Mouse (Mus musculus) layer of hippocampus, postnatal 25 days (tissue): ENCODE results near the gene Wnt5b. TPM values are rescaled to one million over a fixed set of nuclear protein-coding genes. Genes with fewer than 3 reads are reported as not detected.
"Not testable (repeated sequence)": the region's sequence is repeated elsewhere in the genome, so short reads cannot be mapped to it uniquely, and the experiment has no call there.

ENCODE experiments used
- DNase-seq, 2 experiments: peaks; one replicate each; pipeline ENCODE4 v3.0.0; 2022; ENCODE audit warnings: mixed read lengths in 2 of 2, low spot score in 1 of 2; ENCODE audit errors: extremely low spot score in 1 of 2
- total RNA-seq, 2 experiments: library from RNA; stranded (reverse); gene quantifications; 2 replicates each; pipeline ENCODE4 v1.2.3; 2021

Wnt5b gene
- total RNA-seq, 2 experiments from 2014 or later = 1.9 to 2.0 TPM

DNA sequence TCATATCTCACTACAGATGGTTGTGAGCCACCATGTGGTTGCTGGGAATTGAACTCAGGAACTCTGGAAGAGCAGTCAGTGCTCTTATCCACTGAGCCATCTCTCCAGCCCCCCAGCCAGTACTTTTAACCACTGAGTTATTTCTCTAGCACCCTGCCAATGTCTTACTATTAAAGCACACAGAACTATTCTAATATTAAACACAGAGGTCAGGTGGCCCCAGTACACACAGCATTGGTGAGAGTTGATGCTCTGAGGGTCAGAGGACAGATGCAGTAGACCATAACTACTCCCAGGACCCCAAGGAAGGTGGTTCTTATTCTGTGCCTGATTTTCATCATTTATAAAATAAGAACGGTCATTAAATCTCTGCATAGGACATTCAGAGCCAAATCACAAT lies 78.0 kb downstream of the Wnt5b start:
- DNase-seq = no peak

DNA sequence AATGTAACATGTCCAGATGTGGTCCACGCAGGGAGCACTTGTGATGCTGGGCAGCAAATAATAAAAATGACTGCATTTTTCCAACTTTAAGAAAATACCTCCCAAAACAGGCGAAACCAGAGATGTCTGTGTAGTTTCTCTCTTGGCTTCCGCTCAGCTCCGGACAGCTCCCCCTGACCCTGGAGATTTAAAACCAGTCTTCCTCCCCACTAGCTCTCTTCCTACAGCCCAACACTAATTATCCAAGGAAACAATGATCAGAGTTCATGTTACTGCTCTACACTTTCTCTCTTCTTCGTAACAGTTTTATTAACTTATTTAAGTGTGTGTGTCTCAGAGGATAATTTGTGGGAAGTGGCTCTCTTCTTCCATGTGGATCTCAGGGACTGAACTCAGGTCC lies 83.8 kb downstream of the Wnt5b start:
- DNase-seq = no peak

DNA sequence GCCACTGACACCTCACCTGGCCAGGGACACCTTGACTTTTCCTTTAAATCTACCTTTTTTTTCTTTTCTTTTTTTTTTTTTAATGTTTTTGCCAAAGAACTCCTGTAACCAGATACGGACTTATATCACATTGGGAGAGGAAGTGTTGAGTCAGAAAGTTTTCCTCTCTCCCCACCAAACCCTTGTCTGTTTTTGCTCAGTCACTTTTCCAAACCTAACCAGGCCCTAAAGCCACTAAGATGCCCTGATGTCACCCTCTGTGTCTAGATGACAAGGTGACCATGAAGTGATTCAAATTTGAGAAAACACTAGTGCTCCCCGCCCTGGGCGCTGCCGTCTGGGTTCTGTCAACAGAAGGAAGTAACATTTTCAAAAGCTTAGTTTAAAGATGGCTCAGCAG lies 85.1 kb downstream of the Wnt5b start:
- no peak for DNase-seq

DNA sequence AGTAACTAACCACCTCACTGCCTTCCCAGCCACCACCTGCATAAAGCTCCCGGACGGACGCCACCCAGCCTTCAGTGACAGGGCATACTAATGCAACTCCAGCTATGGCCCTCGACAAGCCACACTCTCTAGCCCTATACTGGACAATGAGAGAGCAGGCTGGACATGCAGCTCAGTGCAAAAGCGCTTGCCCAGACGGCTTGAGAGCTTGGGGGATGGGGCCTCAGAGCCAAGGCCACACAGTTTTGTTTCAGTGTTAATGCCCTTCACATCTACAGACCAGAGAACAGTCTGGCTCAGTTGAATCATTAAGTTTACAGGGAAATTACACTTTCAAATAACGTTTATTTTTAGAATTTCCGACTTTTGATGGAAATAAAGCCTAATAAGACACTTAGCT lies 86.0 kb downstream of the Wnt5b start:
- DNase-seq = no peak

DNA sequence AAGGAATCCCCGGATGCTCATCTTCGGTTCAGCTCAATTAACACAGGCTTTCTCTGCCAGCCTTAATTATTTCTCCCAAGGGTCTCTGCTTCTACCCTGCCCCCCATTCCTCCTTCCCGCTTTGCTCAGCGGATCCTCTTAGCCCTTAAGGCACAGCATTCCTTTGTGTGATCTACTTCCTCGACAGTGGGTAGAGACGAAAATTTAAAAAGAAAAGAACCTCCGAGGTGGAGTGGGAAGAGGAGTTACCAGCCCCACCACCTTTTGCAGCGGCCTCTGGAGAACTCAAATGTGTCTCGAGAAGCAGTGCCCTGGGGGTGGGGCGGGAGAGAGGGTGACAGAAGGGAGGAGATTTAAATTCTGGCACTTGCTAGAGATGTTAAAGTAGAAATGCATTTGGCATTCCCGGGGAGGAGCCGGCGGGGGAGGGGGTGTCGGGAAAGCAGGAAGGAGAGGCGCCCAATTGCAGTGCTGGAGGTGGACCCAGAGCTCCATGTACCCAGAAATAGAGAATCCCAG lies 92.1 kb downstream of the Wnt5b start:
- peak; percentile 33 to 54 for DNase-seq

DNA sequence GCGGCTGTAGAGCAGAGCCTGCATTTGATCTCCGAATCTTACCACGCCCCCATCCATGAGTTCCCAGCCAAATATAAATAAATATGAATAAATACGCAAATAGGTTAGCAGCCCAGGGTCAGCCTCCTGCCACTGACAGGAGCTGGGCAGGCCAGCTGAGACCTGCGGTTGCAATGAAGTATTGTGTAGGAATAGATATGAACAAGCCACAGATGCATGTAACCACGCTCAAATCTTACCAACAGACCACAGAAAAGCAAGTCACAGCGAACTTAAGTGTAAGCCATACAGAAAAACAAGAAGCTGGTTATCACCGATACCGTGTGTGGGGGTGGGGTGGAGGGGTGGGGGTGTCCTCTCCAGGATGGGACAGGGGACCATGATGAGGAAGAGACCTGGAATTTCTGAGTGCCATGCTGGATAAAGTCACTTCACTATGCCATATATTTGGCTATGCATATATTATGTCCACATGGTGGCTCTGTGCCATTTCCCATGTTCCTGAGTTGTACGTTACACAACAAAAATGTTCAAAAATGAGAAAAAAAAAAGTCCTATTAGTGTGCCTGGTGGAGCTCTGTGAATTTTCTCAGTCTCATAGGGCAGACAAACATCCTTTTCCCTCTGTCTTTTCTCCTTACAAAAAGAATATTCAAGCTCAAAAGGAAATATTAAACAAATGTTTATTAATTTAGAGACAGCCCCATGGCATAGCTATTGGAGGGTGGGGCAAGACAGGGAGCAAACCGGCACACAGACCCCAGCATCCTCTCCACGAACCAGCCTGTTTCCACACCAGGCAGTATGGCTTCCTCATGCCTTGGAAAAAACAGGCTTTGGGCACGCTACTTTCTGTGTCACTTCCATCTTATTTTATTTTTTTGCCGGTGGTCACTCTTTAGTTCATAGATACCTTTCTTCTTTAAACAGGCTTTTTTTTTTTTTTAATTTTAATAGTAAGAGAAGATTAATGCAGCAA lies 92.9 kb downstream of the Wnt5b start:
- no peak for DNase-seq

DNA sequence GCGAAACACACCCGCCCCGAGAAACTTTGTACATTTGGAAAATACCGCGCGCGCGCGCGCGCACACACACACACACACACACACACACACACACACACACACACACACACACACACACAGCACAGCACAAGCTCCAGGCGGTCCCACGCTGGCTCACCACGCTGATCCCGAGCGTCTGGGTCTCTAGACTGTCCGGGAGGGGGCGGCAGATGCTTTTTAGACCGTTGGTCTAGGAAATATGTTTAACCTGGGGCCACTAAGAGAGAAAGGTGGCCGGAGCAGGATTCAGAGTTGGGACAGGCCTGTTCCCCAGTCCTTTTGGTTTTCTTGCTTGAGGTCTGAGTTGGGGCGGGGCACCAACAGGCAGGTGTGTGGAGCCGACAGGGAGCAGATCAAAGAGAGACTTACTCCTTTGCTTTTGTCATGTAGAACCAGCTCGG lies 95.1 kb downstream of the Wnt5b start:
- DNase-seq = peak in 1 of 2 experiments; percentile 29

DNA sequence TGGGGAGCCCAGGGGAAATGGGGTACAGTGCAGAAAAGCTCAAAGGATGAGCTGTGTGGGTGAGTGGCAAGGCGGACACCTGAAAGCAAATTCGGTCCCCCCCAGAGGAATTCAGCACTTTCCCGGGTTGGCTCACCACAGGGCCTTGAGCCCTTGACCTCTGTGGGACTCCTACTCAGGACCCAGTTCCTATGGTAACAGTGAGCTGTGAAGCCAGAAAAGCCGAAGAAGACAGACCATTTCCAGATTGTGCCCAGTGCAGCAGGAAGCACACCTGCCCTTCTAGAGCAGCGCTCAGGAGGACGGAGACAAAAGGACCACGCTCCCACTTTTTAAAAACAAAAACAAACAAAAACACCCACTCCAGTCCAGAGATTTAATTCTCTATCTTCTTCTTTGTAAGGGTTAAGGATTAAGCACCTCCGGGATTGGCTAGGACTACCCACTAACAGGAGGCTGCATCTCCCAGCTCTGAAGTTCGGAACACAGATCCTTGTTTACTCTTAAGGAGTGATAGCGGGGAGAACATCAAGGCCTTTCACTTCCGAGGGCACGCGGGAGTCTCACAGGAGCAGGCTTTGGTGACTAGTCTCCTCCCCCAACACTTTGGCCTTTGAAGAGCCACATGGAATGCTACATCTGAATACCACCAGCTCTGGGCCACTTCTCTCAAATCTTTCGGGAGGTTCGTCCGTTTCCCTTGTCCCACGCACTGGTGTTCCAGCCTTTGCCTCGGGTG lies 95.7 kb downstream of the Wnt5b start:
- DNase-seq = no peak

DNA sequence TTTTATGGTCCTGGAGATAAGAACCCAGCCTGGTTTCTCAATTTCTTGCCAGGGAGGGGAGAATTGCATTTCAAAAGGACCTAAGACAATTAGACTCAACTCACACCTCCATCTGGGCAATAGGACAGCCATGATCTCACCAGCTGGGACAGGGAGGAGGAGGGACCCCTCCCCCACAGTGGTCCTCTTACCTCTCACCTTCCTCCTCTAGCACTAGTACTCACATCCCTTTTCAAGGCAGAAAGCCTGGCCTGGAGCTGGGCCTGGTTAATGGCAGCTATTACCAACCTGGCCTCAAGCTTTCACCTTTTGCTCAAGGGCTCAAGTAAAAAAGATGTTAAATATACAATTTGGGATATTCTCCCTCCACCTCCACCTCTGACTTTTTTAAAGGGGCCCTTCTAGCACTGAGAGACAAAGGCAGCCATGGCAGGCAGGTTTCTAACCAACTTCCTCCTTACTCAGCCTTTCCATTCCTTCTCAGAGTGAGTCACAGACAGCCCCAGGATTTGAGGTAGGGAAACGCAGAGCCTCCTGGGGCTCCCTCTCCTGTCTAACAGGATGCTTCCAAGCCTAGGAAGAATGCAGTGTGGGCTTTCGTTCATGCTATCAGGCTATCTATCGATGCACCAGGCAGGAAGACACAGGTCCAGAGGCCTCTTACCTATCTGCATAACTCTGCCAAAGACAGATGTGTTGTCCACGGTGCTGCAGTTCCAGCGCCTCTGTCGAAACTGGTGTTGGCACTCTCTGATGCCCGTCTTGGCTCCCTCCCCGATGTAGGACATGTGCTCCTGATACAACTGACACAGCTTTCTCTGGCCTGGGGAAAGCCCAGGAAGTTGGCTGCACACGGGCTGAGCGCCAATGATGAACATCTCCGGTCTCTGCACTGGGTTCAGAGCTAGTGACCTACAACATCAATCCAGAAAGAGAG lies 98.2 kb downstream of the Wnt5b start:
- DNase-seq = no peak

DNA sequence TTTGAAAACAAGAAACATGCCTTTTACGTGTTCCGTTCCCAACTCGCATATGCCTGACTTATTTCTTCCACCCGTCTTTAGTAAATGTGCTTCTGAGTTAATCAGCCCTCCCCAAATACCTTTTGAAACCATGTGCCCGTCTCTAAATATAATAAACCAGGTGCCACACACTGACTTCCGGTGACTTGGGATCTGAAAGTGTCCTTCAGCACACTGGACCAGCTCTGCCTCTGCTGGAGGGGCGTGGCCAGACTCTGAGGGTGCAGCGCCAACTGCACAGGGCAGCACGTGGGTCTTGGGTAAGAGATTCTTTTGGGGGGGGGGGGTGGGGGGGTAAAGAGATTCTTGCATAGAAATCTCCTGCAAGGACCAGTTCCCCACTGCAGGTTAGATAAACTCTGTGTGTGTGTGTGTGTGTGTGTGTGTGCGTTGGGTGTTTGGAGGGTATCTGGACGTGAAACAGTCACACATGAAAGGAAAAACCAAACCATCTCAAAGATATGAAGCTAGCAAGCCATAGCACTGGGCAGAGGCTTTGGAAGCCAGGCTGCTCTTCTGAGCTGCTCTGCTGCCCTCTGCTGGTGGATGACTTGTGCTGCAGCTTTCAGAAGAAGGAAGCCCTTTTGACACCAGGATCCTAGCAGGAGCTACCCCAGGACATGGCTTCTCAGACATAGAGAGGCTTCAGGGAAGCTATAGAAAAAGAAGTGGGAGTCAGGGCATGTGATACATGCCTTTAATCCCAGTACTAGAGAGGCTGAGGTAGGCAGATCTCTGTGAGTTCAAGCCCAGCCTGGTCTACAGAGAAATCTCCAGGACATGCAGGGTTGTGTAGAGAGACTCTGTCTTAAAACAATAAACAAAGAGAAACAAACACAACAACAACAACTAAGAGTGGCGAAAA lies 100.2 kb downstream of the Wnt5b start:
- DNase-seq = peak; percentile 66 to 86

DNA sequence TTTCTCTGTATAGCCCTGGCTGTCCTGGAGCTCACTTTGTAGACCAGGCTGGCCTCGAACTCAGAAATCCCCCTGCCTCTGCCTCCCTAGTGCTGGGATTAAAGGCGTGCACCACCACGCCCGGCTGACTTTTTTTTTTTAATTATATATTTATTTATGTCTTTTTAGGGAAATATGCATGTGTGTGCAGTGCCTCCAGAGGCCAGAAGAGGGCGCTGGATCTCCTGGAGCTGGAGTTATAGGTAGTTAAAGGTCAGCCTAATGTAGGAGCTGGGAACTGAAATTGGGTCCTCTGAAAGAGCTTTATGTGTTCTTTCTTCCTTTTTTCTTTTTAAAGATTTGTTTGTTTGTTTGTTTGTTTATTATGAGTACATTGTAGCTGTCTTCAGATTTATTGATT lies 101.4 kb downstream of the Wnt5b start:
- DNase-seq = not testable (repeated sequence)

DNA sequence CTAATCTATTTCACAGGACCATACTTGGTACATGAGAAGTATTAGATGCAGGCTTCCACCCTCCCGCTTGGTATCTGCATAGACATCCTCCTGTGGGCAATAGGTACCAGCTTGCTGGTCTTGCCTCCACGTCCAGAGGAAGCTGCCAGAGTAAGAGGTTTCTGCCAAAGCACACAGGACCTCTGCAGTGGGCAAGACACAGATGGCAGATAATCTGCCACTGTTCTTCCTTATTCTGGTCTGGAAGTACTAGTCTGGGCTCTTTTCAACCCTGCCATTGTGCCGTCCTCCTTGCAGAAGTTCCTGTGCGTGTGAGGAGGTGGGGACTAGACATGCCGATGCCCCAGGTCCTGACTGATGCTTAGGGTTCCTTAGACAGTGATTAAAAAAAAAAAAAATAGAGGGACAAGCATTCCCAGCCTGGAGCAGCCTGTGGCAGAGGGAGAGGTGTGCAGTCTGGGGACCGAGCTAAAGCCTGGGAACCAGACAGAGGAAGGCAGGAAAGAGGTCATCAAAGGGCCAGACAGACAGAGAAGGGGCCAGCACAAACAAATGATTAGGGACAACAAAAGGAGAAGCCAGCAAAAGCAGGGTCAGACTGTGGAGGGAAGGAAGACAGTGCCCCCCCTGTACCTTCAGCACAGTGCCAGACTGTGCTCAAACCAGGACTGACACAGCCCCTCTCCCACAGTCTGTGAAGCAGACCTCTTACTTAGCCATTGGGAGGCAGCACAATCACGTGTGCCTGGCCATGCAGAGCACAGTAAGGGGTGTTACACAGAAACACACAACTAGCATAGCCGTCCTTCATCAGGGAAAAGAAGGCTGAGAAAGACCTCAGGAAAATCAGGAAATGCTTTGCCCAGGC lies 106.0 kb downstream of the Wnt5b start:
- no peak for DNase-seq

DNA sequence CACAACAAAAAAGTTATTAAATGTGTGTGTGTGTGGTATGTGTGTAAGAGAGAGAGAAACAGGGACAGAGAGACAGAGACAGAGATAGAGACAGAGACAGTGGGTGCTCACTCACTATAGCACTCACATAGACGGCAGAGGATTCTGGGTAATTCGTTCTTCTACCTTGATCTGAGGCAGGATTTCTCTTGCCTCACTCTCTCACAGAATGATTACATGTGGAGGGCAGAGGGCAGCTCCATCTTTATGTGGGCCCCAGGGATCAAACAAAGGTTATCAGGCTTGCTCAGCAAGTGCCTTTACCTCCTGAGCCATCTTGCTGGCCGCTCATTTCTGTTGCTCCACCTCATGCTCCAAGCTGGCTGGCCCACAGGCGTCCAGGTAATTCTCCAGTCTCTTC lies 109.8 kb downstream of the Wnt5b start:
- no peak for DNase-seq

DNA sequence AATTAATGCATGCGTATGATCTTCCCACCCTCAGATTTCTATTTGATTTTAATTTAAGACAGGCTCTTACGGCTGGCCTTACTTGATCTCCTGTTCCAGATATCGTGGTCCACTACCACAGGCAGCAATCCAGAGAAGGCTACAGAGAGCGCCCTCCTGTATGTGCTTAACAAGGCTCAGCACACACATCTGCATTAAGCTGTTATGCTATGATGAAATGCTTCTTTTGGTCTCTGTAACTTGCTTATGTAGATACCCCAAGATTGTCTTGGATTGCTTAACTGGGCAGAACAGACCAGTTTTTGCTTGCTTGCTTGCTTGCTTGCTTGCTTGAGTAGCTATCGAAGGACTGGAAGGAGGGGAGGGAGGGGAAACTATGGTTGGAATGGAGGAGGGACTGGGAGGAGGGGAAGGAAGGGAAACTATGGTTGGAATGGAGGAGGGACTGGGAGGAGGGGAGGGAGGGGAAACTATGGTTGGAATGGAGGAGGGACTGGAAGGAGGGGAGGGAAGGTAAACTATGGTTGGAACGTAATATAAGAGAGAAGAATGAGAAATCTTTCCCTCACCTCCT lies 112.3 kb downstream of the Wnt5b start:
- DNase-seq = no peak

DNA sequence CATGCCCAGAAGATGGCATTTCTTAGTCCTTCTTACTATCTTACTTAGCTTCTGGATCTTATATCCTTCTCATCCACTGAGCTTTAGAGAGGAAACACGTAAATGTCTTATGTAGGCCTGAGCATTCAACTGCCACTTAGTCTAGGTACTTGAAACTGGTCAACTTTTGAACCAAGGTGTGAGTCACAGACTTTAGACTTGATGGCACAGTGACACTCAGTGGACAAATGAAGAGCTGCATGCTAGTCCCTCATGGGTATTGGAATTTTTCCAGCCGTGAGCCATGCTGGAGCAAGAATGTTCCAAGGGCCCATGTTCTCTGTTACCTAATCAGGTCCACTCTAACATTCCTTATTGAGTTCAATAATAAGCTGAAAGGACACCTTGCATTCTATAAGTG lies 113.6 kb downstream of the Wnt5b start:
- DNase-seq = peak; percentile 19 to 73

DNA sequence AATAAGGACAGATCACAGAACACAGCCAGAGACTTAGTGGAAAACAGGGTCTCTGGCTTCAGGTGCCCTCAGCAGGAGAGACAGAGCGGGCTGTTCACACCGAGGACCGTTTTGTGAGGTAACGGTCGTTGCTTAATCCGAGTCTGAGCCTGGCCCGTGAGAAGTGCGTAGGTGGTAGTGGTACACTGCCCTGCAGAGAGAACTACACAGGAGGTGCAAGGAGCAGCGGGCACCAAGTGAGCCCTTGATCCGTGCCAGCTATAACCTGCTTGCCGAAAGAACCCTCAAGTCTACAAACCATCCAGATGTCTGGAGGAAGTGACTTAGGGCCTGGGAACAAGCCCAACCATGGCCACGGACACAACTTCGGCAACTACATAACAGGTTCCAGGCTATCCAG lies 114.8 kb downstream of the Wnt5b start:
- DNase-seq = no peak

DNA sequence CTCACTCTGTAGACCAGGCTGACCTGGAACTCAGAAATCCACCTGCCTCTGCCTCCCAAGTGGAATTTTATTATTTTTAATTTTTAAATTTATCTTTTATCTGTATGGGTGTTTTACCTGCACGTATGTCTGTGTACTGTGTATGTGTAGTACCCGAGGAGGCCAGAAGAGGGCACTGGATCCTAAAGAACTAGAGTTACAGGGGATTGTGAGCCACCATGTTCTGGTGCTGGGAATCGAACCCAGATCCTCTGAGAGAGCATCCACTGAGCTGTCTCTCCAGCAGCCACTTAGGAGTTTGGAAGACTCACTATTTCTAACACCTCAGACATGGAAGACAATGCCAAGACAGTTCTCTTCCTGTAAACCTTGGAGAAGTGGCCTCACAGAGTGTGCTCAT lies 115.5 kb downstream of the Wnt5b start:
- DNase-seq = peak in 1 of 2 experiments; percentile 22

DNA sequence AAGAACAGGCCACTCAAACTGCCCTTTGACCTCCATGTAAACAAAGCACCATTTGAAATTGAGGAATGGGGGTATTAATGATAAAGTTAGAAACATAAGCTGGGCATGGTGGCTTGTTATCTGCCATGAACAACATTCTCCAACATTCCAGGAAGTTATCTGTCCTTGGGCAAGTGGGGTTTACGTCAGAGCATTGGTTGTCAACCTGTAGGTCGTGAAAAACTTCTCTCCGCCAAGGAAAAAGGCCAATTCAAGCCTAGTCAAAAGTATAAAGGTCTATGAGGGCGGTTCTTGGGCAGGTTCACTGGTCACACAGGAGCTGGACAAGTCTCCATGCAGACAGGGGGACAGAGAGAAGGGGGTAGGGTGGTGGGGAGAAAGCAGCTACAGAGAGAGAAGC lies 123.1 kb downstream of the Wnt5b start:
- DNase-seq = no peak
